Mouse (Mus musculus) cerebellum, adult 9-10 months (tissue): ENCODE data around the gene Ufc1.

Source experiments
- DNase-seq: peaks from one replicate; pipeline ENCODE4 v3.0.0; 2022

The Ufc1 gene

GRCm38 (mm10) chr1:171268341-171268740 lies 26.5 kb downstream of the Ufc1 start:
- DNase-seq: no peak

- no peak for DNase-seq
Measured at GRCm38 (mm10) chr1:171265971-171266744, 28.7 kb downstream of the Ufc1 start.

- DNase-seq: no peak
Measured at GRCm38 (mm10) chr1:171263666-171264461, 31.0 kb downstream of the Ufc1 start.

GRCm38 (mm10) chr1:171263185-171263611 lies 31.6 kb downstream of the Ufc1 start:
- DNase-seq: no peak

- DNase-seq: no peak
Measured at GRCm38 (mm10) chr1:171262594-171263130, 32.2 kb downstream of the Ufc1 start.

- no peak for DNase-seq
Measured at GRCm38 (mm10) chr1:171260316-171260715, 34.5 kb downstream of the Ufc1 start.

- DNase-seq: no peak
Measured at GRCm38 (mm10) chr1:171258921-171259320, 35.9 kb downstream of the Ufc1 start.

GRCm38 (mm10) chr1:171257781-171258180 lies 37.0 kb downstream of the Ufc1 start:
- DNase-seq: no peak

- DNase-seq: peak; percentile 72
Measured at GRCm38 (mm10) chr1:171256937-171257548, 37.8 kb downstream of the Ufc1 start.

GRCm38 (mm10) chr1:171256095-171256818 lies 38.6 kb downstream of the Ufc1 start:
- no peak for DNase-seq

GRCm38 (mm10) chr1:171252415-171252814 lies 42.4 kb downstream of the Ufc1 start:
- DNase-seq: no peak

GRCm38 (mm10) chr1:171251594-171252324 lies 43.1 kb downstream of the Ufc1 start:
- DNase-seq: no peak

- no peak for DNase-seq
Measured at GRCm38 (mm10) chr1:171250680-171251593, 43.9 kb downstream of the Ufc1 start, which contains the start of gene Ndufs2. Gene Ndufs2 (minus strand): TSS chr1:171251388.

- no peak for DNase-seq
Measured at GRCm38 (mm10) chr1:171249913-171250600, 44.8 kb downstream of the Ufc1 start, which contains the start of gene Adamts4. Gene Adamts4 (plus strand): TSS chr1:171250421.

GRCm38 (mm10) chr1:171248386-171249226 lies 46.2 kb downstream of the Ufc1 start:
- DNase-seq: peak; percentile 47

GRCm38 (mm10) chr1:171247916-171248315 lies 46.9 kb downstream of the Ufc1 start:
- peak; percentile 55 for DNase-seq

- DNase-seq: no peak
Measured at GRCm38 (mm10) chr1:171247453-171247841, 47.4 kb downstream of the Ufc1 start.

- peak; percentile 98 for DNase-seq
Measured at GRCm38 (mm10) chr1:171246709-171247452, 47.9 kb downstream of the Ufc1 start.
